Mouse (Mus musculus) heart, postnatal 10 days (tissue): ENCODE data around the gene Fubp1. TPM values are rescaled to one million over a fixed set of nuclear protein-coding genes. Genes with fewer than 3 reads are reported as not detected.

Experiments
- DNase-seq, 2 experiments: peaks; one replicate each; pipeline ENCODE4 v3.0.0; 2021
- intact Hi-C: fragments of 180-260 bp; cut with DNase I; formaldehyde crosslinking; loops from one replicate; pipeline ENCODE4 v1.15.1; 2025
- total RNA-seq, 2 experiments: library from RNA; stranded (reverse); gene quantifications; 2 replicates each; pipeline ENCODE4 v1.2.3; 2021

Fubp1 gene
- total RNA-seq, 2 experiments from 2014 or later: 82.2 to 90.6 TPM

DNA sequence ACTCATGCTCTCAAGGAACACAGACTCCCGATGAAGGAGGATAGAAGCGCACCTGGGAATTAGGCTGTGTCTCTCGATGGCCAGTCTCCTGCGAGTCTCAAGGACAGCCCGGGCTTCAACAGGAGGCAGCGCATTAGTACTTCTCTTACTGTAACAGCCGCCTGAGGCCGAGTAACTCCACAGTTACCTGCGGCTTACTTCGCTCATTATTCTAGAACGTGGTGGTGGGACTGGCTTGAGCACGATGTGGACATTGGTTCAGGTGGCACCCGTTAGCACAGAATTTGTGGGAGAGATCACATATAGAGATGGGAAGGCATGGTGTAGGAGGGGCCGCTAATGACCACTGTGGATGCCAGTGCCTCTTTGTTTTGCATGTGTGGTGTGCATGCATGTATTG, 57.9 kb downstream of the Fubp1 start:
- intact Hi-C loops: no loop called here

DNA sequence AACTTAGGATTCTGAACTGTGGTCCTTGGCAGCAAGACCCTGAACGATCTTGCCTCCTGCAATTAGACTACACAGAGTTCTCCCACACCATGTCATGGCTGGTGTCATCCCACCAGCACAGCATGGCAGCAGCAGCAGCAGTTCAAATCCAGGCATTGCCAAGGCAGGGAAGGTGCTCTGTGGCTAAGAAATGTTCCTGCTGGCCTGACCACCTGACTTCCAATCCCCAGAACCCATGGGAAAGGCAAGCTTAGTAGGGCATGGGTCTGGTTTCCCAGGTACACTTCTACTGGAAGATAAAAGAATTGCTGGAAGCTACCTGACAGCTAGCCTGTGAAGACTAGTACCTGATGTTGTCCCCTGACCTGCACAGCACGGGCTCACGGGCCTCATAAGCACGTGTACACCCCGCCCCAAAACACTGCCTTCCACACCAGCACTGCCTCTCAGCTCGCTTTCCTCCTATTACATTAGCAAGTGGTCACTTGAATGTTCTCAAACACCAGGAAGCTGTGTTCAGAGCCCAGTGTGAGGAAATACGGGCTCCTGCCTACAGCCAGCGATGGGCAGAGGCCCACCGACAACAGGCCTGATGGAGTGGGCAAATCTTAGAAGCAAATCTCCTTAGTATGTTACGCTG, 61.0 kb downstream of the Fubp1 start:
- intact Hi-C loops: no loop called here
- DNase-seq: no peak

More for the DNA sequence above, 57.9 kb downstream of the Fubp1 start:
- no peak for DNase-seq

DNA sequence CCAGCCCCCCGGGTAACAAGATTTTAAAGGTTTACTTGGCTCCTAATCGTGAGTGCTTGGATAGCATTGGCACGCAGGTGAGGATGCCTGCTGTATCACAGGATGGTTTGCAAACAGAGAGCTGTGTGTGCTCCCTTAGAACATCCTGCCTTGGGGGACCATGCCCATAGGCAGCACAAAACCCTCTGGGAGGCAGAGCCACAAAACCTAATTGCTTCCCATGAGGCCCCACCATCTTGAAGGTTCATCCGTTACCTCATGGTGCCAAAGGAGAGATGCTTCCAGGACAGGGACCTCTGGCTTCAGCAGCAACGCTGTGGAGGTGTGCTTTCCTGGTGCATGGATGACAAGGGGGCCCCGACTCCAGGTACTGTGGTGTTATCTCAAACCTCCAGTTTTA, 61.7 kb downstream of the Fubp1 start:
- intact Hi-C loops: no loop called here
- DNase-seq: no peak

DNA sequence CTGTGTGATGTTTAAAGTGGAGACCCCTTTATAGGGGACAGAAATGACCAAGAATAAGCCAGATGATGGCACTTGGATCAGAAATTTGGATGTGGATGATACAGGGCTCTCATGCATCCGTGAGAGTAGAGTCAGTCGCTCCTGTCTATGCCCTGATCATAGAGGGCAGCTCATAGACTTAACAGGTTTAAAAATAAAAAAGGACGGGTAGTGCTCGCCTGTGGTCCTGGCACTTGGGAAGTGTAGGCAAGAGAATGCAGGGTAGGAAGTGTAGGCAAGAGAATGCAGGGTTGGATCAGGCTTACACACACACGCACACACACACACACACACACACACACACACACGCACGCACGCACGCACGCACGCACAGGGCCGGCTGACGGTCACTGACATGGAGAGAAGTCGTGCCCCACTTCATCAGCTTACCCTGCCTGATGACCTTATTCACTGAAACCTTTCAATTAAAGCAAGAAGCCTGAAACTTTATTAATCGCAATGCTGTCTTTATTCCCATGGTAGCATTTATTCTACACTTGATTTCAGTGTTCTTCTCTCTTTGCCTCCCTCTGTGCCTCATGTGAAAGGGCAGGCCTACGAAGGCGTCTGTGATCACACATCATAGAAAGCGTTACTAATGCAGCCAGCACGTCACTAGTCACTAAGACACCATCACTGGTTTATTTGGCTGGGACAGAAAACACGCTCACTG, 62.9 kb downstream of the Fubp1 start:
- no peak for DNase-seq

DNA sequence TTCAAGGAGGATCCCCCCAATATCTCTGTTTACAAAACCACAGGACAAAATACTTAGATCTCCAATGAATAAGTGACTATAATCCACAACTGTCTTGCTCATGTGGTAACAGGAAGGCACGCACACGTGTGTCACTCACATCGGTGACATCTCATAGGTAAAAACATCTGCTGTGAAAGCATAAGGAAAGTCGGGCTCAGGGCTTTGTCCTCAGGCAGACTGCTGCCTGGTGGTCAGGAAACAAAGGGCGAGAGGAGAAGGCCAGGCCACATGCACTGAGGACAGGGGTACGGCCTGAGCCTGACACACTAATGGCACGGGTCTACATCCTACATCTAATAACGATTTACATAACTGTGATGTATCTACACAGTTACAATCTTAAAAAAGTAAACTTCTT, 64.8 kb downstream of the Fubp1 start:
- intact Hi-C loops: no loop called here

More for the DNA sequence above, 62.9 kb downstream of the Fubp1 start:
- intact Hi-C loops: no loop called here

DNA sequence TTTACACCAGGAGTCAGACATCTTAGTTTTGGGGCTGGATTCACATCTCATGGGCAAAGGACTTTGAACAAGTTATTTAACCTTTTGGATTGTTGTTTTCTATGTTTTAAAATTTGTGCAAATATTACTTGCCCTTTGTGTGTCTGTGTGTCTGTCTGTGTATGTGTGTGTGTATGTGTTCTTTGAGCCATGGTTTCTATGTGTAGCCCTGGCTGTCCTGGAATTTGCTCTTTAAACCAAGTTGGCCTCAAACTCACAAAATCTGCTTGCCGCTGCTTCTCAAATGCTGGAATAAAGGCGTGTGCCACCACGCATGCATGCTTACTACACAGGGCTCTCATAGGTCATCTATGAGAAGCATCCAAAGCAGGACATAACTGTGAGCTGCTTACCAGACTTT, 66.7 kb downstream of the Fubp1 start:
- intact Hi-C loops: no loop called here
- no peak for DNase-seq

More for the DNA sequence above, 64.8 kb downstream of the Fubp1 start:
- DNase-seq: no peak

DNA sequence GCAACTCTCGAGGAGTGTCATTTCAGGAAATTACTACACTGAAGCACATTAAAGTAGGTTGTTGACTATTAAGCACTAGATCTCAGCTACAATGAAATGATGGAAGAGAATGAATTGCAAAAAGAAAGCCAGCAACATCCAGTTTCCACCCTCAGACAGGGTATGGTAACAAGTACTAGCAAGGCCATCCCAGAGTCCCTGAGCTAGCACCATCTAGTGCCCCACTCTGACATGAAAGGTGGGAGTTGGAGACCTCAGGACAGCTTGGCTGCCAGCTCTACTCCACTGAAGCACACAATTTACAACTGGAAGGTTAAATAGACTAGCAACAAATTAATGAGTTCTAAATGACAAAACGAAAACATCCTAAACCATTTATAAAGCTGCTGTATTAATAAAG, 67.7 kb downstream of the Fubp1 start:
- intact Hi-C loops: no loop called here
- no peak for DNase-seq

DNA sequence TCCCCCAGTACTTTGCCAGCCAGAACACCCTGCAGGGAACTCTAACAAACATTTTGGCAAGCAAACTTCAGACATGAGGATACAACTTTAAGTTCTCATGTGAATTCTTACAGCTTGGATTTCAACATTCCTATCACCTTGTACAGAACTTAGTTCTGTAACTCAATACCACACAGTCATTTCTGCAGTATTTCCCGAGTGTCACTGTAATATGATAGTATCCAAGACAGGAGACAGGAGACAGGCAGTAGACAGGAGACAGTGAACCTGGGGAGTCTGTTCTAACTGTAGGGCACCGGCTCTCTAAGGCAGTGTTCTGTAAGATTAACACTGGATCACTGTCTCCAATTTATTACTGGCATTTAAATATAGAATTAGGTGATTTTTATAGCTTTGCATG, 68.2 kb downstream of the Fubp1 start:
- DNase-seq: no peak
- intact Hi-C loops: no loop called here

DNA sequence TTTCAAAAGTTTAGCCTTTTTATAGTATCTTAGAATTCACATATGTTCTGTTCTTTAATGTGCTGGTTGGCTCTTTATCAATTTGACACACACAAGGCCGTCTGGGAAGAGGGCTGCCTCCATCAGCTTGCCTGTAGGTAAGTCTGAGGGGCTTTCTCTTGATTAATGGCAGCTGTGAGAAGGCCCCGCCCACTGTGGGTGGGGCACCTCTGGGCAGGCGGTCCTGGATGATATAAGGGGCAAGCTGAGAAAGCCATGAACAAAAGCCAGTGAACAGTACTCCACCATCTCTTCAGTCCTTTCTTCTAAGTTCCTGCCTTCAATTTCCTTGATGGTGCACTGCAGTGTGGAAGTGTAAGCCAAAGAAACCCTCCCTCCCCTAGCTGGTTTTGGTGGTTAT, 71.9 kb downstream of the Fubp1 start:
- intact Hi-C loops: no loop called here
- no peak for DNase-seq

DNA sequence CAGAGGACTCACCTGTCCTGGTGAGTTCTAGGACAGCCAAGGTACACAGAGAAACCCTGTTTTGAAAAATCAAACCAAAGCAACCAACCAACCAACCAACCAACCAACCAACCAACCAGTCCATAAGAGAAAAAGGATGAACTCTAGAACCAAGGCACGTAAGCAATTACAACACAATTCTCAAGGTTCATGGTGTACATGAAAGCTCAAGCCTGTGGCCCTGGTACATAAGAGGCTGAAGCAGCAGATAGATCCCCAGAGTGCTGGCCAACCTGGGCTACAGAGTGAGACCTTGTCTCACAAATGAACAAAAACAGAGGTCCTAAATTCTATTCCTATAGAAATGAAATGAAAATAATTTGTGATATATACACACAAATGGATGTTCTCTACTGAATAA, 74.1 kb downstream of the Fubp1 start:
- DNase-seq: no peak
- intact Hi-C loops: no loop called here

DNA sequence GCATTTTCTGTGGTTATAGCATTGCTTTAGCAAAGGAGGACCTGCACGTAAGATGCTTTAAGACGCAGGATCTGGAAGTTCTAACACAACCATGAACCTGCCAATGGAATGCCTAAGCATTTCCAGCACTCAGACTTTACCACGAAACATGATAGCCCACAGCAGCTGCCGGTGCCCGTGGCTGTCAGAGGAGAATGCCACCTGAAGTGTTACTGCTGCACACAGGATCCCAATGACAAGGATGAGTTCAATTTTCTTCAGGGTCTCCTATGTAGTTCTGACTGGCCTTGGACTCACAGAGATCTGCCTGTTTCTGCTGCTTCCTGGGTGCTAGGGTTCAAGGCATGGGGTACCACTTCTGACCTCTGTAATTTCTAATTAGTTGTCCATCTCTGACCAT, 74.5 kb downstream of the Fubp1 start:
- DNase-seq: no peak
- intact Hi-C loops: no loop called here

Other genes with a start within 250 kb of the Fubp1 start
- gene Gipc2, start 44.2 kb upstream of the Fubp1 start, total RNA-seq: 1 to 10 TPM; 3.8 to 5.4 TPM
- gene Dnajb4, start 120 bp upstream of the Fubp1 start, total RNA-seq: 10 to 100 TPM; 70.3 to 70.6 TPM
- gene Nexn, start 55.9 kb downstream of the Fubp1 start, total RNA-seq: 100 to 1,000 TPM; 284 to 289 TPM
- gene Miga1, start 130.0 kb downstream of the Fubp1 start, total RNA-seq: 10 to 100 TPM; 13.3 to 15.6 TPM
- gene Usp33, start 136.1 kb downstream of the Fubp1 start, total RNA-seq: 10 to 100 TPM; 30.2 to 30.7 TPM
- 10 to 100 TPM; 29.2 to 33.3 TPM for gene Zzz3, start 185.1 kb downstream of the Fubp1 start, total RNA-seq